Mouse (Mus musculus): ENCODE measurements at regions not wholly inside any gene's neighbourhood (a gene's known extent, or its start where the extent isn't known, plus 50 kb on each side); places are given as distances from the start of the nearest gene placed in this dataset.

GRCm38 (mm10) chr14:114723080-114723479 is 368.9 kb upstream of the Gpc5 start:
- TF ChIP-seq EP300 (IDR thresholded peaks at IDR 0.05; ENCODE audit: insufficient read depth, low read depth, low read length): no peak
- no peak for TF ChIP-seq CTCF (IDR thresholded peaks at IDR 0.05)

Data from heart, adult 2 months (tissue).